Mouse (Mus musculus): ENCODE measurements around the gene Sstr2. TPM values are rescaled to one million over a fixed set of nuclear protein-coding genes. Genes with fewer than 3 reads are reported as not detected.

Sstr2 gene
- polyA plus RNA-seq, 1 experiment from 2014 or later = 0.65 TPM

DNA sequence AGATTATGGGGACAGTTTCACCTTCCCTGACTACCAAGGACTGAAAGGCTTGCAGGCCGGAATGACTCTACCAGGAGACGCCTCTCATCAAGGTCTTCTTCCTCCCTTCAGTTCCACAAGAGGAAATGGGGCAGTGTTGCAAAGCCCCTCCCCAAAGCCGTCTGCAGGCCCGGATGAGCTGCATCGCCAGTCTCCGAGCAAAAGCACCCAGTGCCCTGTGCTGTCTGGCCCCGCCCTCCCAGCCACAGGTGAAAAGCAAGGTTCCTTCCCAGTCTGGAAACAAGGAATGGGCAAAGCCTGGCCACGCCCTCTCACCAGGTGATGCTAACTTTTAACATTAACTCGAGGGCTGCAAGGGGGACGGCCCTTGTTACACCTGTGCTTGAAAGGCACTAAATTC lies 47.5 kb downstream of the Sstr2 start:
- Histone ChIP-seq H3K4me1 (replicated peaks) (peaks cover 17% of the 10 kb centered on the region), H3K36me3 (peaks cover 12% of the 10 kb centered on the region), H3K4me2 (replicated peaks) (peak overlapping the region; percentile 34), H3K4me3 (replicated peaks) (no peak overlapping the region), H3K9me3 (no peaks in the 10 kb centered on the region), H3K27me3 (replicated peaks) (no peaks in the 10 kb centered on the region), H3K27ac (peak overlapping the region; percentile 72), H3K9ac (no peak overlapping the region)
- peak; percentile 81 for ATAC-seq
- WGBS = 32% methylated on average over 10 of the region's 10 CpGs

GRCm38 (mm10) chr11:113667122-113667521 lies 48.0 kb downstream of the Sstr2 start:
- 46% methylated on average over 2 of the region's 2 CpGs for WGBS
- H3K36me3 ChIP-seq = peaks cover 7% of the 10 kb centered on the region
- H3K4me2 ChIP-seq (replicated peaks) = peak overlapping the region; percentile 34; the same call in 1 of the 2 replicates

GRCm38 (mm10) chr11:113667704-113668103 lies 48.6 kb downstream of the Sstr2 start:
- Histone ChIP-seq H3K36me3 (peaks cover 4% of the 10 kb centered on the region; the same call in 1 of the 2 replicates), H3K4me3 (replicated peaks) (no peak overlapping the region), H3K27ac (peak overlapping the region; percentile 72), H3K9ac (0 out of 2 replicates have a peak overlapping the region, but pooled peaks have one; percentile 2), H3K27me3 (replicated peaks) (no peaks in the 10 kb centered on the region), H3K4me2 (replicated peaks) (no peak overlapping the region), H3K4me1 (replicated peaks) (peaks cover 17% of the 10 kb centered on the region), H3K9me3 (no peaks in the 10 kb centered on the region)
- peak; percentile 56 for ATAC-seq
- WGBS = 53% methylated on average over 4 of the region's 4 CpGs

More at GRCm38 (mm10) chr11:113667122-113667521, 48.0 kb downstream of the Sstr2 start:
- H3K4me3 ChIP-seq (replicated peaks) = no peak overlapping the region
- no peaks in the 10 kb centered on the region for H3K9me3 ChIP-seq
- peaks cover 17% of the 10 kb centered on the region for H3K4me1 ChIP-seq (replicated peaks)
- H3K27me3 ChIP-seq (replicated peaks) = no peaks in the 10 kb centered on the region
- H3K27ac ChIP-seq = peak overlapping the region; percentile 72
- ATAC-seq = peak; percentile 90
- no peak overlapping the region for H3K9ac ChIP-seq

- Histone ChIP-seq H3K9me3 (no peaks in the 10 kb centered on the region), H3K4me2 (replicated peaks) (no peak overlapping the region), H3K36me3 (peaks cover 7% of the 10 kb centered on the region; the same call in 1 of the 2 replicates), H3K4me3 (replicated peaks) (no peak overlapping the region), H3K9ac (no peak overlapping the region), H3K27ac (0 out of 2 replicates have a peak overlapping the region, but pooled peaks have one; percentile 72), H3K27me3 (replicated peaks) (no peaks in the 10 kb centered on the region), H3K4me1 (replicated peaks) (peaks cover 17% of the 10 kb centered on the region)
- 88% methylated on average over 5 of the region's 5 CpGs for WGBS
- no peak for ATAC-seq
Measured at GRCm38 (mm10) chr11:113668857-113669256, 49.7 kb downstream of the Sstr2 start.

- Histone ChIP-seq H3K9me3 (no peaks in the 10 kb centered on the region), H3K36me3 (peaks cover 9% of the 10 kb centered on the region; the same call in 1 of the 2 replicates), H3K9ac (no peak overlapping the region), H3K27ac (no peak overlapping the region), H3K4me1 (replicated peaks) (peaks cover 17% of the 10 kb centered on the region), H3K27me3 (replicated peaks) (no peaks in the 10 kb centered on the region), H3K4me2 (replicated peaks) (no peak overlapping the region), H3K4me3 (replicated peaks) (no peak overlapping the region)
- no peak for ATAC-seq
- 65% methylated on average over 4 of the region's 4 CpGs for WGBS
Measured at GRCm38 (mm10) chr11:113669711-113670110, 50.6 kb downstream of the Sstr2 start.

DNA sequence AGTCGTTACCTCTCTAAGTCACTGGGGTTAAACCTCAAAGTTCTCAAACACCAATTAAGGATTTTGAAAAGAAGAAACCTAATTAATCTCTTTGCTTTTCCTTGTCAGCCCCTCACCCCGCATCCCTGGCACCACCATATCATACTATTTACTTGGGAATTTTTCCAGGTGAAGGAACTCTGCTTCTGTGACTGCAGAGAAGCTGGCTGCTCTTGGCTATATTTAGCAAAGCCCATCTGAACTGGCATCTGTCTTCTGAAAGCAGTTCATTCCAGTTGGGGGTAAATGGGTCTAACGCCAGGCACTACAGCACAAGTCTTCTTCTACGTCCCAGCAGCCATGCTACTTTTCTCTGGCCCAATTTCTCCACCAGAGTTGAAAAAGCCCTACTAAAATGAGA lies 54.5 kb downstream of the Sstr2 start:
- no peak overlapping the region for H3K9ac ChIP-seq
- H3K4me1 ChIP-seq (replicated peaks) = peaks cover 1% of the 10 kb centered on the region; the same call in 1 of the 2 replicates
- 90% methylated on average over 4 of the region's 4 CpGs for WGBS
- H3K27me3 ChIP-seq (replicated peaks) = no peaks in the 10 kb centered on the region
- ATAC-seq = no peak
- peaks cover 15% of the 10 kb centered on the region; the same call in 1 of the 2 replicates for H3K36me3 ChIP-seq
- H3K4me2 ChIP-seq (replicated peaks) = no peak overlapping the region
- no peaks in the 10 kb centered on the region for H3K9me3 ChIP-seq
- H3K4me3 ChIP-seq (replicated peaks) = no peak overlapping the region
- no peak overlapping the region for H3K27ac ChIP-seq

DNA sequence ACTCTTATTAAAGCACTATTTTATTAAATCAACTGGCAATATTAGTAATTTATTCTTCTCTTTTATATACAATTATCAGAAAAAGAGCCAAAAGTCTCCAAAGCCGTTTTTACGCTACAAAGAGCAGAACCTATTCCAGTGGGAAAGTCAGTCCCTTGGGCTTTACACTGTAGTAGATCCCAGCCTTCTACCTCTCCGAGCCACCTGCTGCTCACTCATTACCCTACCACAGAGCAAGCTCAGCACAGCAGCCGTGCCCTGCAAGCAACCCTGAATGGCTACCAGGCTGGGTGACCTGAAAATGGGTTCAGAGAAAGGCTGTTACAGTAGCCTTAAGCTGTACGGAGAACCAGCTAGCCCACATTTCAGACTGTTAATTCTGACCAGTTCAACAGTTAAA lies 55.5 kb downstream of the Sstr2 start:
- WGBS = 91% methylated on average over 5 of the region's 5 CpGs
- no peaks in the 10 kb centered on the region for H3K4me1 ChIP-seq (replicated peaks)
- H3K4me3 ChIP-seq (replicated peaks) = no peak overlapping the region
- peaks cover 15% of the 10 kb centered on the region; the same call in 1 of the 2 replicates for H3K36me3 ChIP-seq
- H3K9ac ChIP-seq = no peak overlapping the region
- no peak overlapping the region for H3K4me2 ChIP-seq (replicated peaks)
- H3K9me3 ChIP-seq = no peaks in the 10 kb centered on the region
- H3K27ac ChIP-seq = no peak overlapping the region
- H3K27me3 ChIP-seq (replicated peaks) = no peaks in the 10 kb centered on the region
- no peak for ATAC-seq

Other genes with a start within 250 kb of the Sstr2 start
- gene Cog1, start 29.8 kb downstream of the Sstr2 start, polyA plus RNA-seq (2015; fragmentation: Nextera tagmentation; extraction: Ambion mirVana) = 26.0 and 26.4 TPM in 2 replicates
- 40.8 and 45.7 TPM in 2 replicates for gene Slc39a11, start 30.7 kb downstream of the Sstr2 start, polyA plus RNA-seq (2015; fragmentation: Nextera tagmentation; extraction: Ambion mirVana)
- 42.6 and 46.0 TPM in 2 replicates for gene Fam104a, start 64.8 kb downstream of the Sstr2 start, polyA plus RNA-seq (2015; fragmentation: Nextera tagmentation; extraction: Ambion mirVana)
- 14.6 and 17.8 TPM in 2 replicates for gene D11Wsu47e, start 65.1 kb downstream of the Sstr2 start, polyA plus RNA-seq (2015; fragmentation: Nextera tagmentation; extraction: Ambion mirVana)
- 0.18 TPM in 1 of 2 replicates, not detected in the other for gene Cpsf4l, start 90.7 kb downstream of the Sstr2 start, polyA plus RNA-seq (2015; fragmentation: Nextera tagmentation; extraction: Ambion mirVana)
- 54.4 and 57.8 TPM in 2 replicates for gene Cdc42ep4, start 132.5 kb downstream of the Sstr2 start, polyA plus RNA-seq (2015; fragmentation: Nextera tagmentation; extraction: Ambion mirVana)

Data from intestine, embryonic 15.5 days (tissue).